Mouse (Mus musculus) embryonic facial prominence, embryonic 15.5 days (tissue): ENCODE data around the gene Tekt1. TPM values are rescaled to one million over a fixed set of nuclear protein-coding genes. Genes with fewer than 3 reads are reported as not detected.

Experiments
- ATAC-seq: fragments of 200-750 bp; cut with Nextera tagmentation; 2 replicates; pipeline ENCODE4 v1.8.0; 2017; ENCODE audit warnings: low read depth, moderate TSS enrichment; ENCODE audit not compliant: insufficient number of reproducible peaks, low FRiP score, low TSS enrichment
- H3K27ac ChIP-seq: fragments of 300-500 bp; sonication (generic); replicated peaks from 2 replicates; pipeline ENCODE4 v1.5.1; 2015; ENCODE audit warnings: mild to moderate bottlenecking, inconsistent platforms
- H3K27me3 ChIP-seq: fragments of 300-500 bp; sonication (generic); 2 replicates; pipeline ENCODE4 v1.6.1; 2015; ENCODE audit warnings: inconsistent platforms
- H3K36me3 ChIP-seq: fragments of 300-500 bp; sonication (generic); 2 replicates; pipeline ENCODE4 v1.6.1; 2015; ENCODE audit warnings: mild to moderate bottlenecking, inconsistent platforms
- H3K4me1 ChIP-seq: fragments of 300-500 bp; sonication (generic); 2 replicates; pipeline ENCODE4 v1.6.1; 2015; ENCODE audit warnings: inconsistent platforms
- H3K4me2 ChIP-seq: fragments of 300-500 bp; sonication (generic); replicated peaks from 2 replicates; pipeline ENCODE4 v1.6.1; 2015; ENCODE audit warnings: mild to moderate bottlenecking, inconsistent platforms
- H3K4me3 ChIP-seq: fragments of 300-500 bp; sonication (generic); replicated peaks from 2 replicates; pipeline ENCODE4 v1.5.1; 2015; ENCODE audit warnings: mild to moderate bottlenecking, inconsistent platforms
- H3K9ac ChIP-seq: fragments of 300-500 bp; sonication (generic); 2 replicates; pipeline ENCODE4 v1.6.1; 2015; ENCODE audit warnings: inconsistent platforms
- H3K9me3 ChIP-seq: fragments of 300-500 bp; sonication (generic); replicated peaks from 2 replicates; pipeline ENCODE4 v1.6.1; 2016; ENCODE audit warnings: inconsistent platforms
- WGBS: fragments of 180-500 bp; shearing (Covaris S2); methylation state at CpG from one replicate; pipeline ENCODE4 v1.1.7; 2015; 5-methylcytosine and 5-hydroxymethylcytosine counted together
- polyA plus RNA-seq: library from polyadenylated mRNA; unstranded; fragments of >200 nt; fragmentation: Nextera tagmentation; extraction: Ambion mirVana; gene quantifications from 2 replicates; pipeline ENCODE4 v1.2.1, GENCODE M21; 2015

The Tekt1 gene
- polyA plus RNA-seq, 1 experiment from 2014 or later, result 40.5 TPM

- Histone ChIP-seq H3K9ac (no peak overlapping the region), H3K4me1 (peaks cover 17% of the 10 kb centered on the region), H3K9me3 (no peaks in the 10 kb centered on the region), H3K27ac (no peak overlapping the region), H3K4me2 (no peak overlapping the region), H3K4me3 (no peak overlapping the region), H3K27me3 (no peaks in the 10 kb centered on the region), H3K36me3 (no peaks in the 10 kb centered on the region)
- WGBS, result 85% methylated on average over 12 of the region's 12 CpGs
- ATAC-seq, result no peak
Observed at GRCm38 (mm10) chr11:72402969-72403368, 40.7 kb upstream of the Tekt1 start.

DNA sequence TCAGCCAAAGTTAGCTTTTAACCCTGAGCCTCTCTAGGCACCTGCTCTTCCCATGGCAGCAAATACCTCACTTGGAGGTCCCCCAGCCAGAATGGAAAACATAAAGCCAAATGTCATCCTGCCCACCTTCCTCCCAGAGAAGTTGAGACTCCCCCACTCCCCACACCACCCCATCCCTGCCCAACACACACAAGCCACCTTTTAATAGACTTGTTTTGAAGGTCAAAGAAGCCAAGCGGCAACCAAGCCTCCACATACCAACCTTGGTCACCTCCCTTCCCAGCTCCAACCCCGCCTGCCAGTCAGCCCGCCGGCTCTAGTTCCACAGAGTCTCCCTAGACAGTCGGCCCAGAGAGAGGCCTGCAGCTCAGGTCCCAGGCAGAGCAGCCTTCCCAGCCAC lies 39.8 kb upstream of the Tekt1 start:
- Histone ChIP-seq H3K4me1 (peaks cover 25% of the 10 kb centered on the region), H3K4me3 (no peak overlapping the region), H3K27me3 (no peaks in the 10 kb centered on the region), H3K9ac (no peak overlapping the region), H3K36me3 (no peaks in the 10 kb centered on the region), H3K4me2 (no peak overlapping the region), H3K27ac (no peak overlapping the region), H3K9me3 (no peaks in the 10 kb centered on the region)
- 64% methylated on average over 5 of the region's 5 CpGs for WGBS
- ATAC-seq, result no peak

DNA sequence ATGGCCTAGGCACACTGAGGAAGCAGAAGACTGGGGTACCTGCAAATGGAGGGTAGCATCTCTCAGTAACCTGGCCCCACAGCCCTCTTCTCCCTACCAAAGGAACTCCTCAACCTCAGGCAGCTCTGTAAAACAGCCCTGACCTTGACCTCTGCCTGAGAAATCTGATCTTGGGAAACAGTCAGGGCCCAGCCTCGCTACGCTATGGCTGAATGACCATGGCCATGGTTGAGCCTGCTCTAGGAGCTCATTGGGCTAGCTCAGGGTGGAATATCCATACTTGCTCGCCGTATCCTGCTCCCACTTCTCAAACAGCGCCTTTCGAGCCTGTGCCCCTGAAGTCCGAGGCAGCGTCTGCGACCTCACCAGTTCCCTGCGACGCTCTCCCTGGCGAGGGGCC lies 38.8 kb upstream of the Tekt1 start:
- Histone ChIP-seq H3K4me1 (peaks cover 31% of the 10 kb centered on the region), H3K36me3 (no peaks in the 10 kb centered on the region), H3K27ac (0 out of 2 replicates have a peak overlapping the region, but pooled peaks have one; percentile 7), H3K9ac (no peak overlapping the region), H3K27me3 (no peaks in the 10 kb centered on the region), H3K4me2 (no peak overlapping the region), H3K4me3 (no peak overlapping the region), H3K9me3 (no peaks in the 10 kb centered on the region)
- no peak for ATAC-seq
- 75% methylated on average over 12 of the region's 12 CpGs for WGBS

DNA sequence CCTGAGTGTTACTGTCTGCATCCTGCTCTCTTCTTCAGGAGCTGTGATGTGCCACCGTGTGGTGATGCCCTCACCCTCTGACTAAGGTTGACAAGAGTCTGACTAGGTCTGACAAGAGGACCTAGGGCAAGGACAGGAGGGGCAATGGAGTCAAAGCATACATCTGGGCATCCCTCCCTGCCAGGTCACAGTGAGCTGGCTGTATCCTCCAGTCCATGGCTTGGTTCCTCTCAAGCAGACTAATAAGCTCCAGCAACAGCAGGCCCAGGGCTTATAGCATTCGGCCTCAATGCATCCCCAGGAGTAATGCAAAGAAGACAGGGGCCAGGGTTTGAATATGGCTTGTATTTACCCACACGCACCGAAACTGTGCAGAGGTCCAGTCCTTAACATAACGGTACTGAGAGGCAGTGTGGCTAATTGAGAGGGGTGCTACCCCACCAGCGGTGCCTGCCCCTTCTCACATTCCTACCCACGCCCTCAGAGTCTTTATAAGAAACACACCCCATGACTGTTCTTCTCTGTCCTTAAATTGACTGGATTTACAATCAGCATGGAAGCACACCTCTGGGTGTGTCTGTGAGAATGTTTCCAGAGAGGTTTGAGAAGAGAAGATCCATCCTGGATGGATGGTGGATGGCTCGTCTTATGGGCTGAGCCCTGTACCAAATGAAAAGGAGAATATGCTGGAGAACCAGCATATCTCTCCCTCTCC lies 35.7 kb upstream of the Tekt1 start:
- Histone ChIP-seq H3K36me3 (no peaks in the 10 kb centered on the region), H3K4me1 (peaks cover 58% of the 10 kb centered on the region), H3K4me3 (no peak overlapping the region), H3K9me3 (no peaks in the 10 kb centered on the region), H3K9ac (no peak overlapping the region), H3K27me3 (no peaks in the 10 kb centered on the region), H3K4me2 (no peak overlapping the region), H3K27ac (peak overlapping the region; percentile 79; the same call in 1 of the 2 replicates)
- 57% methylated on average over 8 of the region's 8 CpGs for WGBS
- no peak for ATAC-seq

DNA sequence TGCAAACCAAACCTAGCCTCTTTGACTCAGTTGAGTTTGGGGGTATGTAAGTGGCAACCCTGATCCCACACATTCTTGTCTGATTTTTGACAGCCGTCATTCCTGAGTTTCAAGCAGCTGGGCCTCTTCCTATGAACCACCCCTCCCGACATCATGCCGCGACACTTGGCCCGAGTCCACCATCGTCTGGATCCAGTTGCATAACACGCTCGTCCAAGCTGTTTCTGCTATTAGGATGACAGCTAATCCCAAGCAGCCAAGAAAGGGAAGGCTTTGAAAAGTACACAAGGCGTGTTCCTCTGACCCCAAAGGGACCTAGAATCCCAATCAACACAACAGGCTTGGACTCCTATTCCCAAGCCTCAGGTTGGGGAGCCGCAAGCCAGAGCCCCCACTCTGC lies 34.8 kb upstream of the Tekt1 start:
- 27% methylated on average over 10 of the region's 10 CpGs for WGBS
- H3K4me2 ChIP-seq, result no peak overlapping the region
- no peak overlapping the region for H3K9ac ChIP-seq
- ATAC-seq, result no peak
- no peak overlapping the region for H3K4me3 ChIP-seq
- no peaks in the 10 kb centered on the region for H3K27me3 ChIP-seq
- H3K4me1 ChIP-seq, result peaks cover 58% of the 10 kb centered on the region
- peak overlapping the region; percentile 79 for H3K27ac ChIP-seq
- no peaks in the 10 kb centered on the region for H3K36me3 ChIP-seq
- H3K9me3 ChIP-seq, result no peaks in the 10 kb centered on the region

- no peak overlapping the region for H3K9ac ChIP-seq
- no peak overlapping the region for H3K4me3 ChIP-seq
- no peaks in the 10 kb centered on the region for H3K9me3 ChIP-seq
- peaks cover 57% of the 10 kb centered on the region for H3K4me1 ChIP-seq
- peak overlapping the region; percentile 79 for H3K27ac ChIP-seq
- no peaks in the 10 kb centered on the region for H3K27me3 ChIP-seq
- WGBS, result 55% methylated on average over 7 of the region's 7 CpGs
- no peak for ATAC-seq
- no peaks in the 10 kb centered on the region for H3K36me3 ChIP-seq
- no peak overlapping the region for H3K4me2 ChIP-seq
Observed at GRCm38 (mm10) chr11:72396621-72397020, 34.4 kb upstream of the Tekt1 start.

GRCm38 (mm10) chr11:72395652-72396051 lies 33.4 kb upstream of the Tekt1 start:
- H3K27ac ChIP-seq, result 0 out of 2 replicates have a peak overlapping the region, but pooled peaks have one; percentile 4
- no peaks in the 10 kb centered on the region for H3K9me3 ChIP-seq
- no peak overlapping the region for H3K4me2 ChIP-seq
- no peak; the same call in 1 of the 2 replicates for ATAC-seq
- H3K4me3 ChIP-seq, result no peak overlapping the region
- H3K27me3 ChIP-seq, result no peaks in the 10 kb centered on the region
- H3K4me1 ChIP-seq, result peaks cover 52% of the 10 kb centered on the region
- no peak overlapping the region for H3K9ac ChIP-seq
- H3K36me3 ChIP-seq, result no peaks in the 10 kb centered on the region
- WGBS, result 52% methylated on average over 6 of the region's 6 CpGs

DNA sequence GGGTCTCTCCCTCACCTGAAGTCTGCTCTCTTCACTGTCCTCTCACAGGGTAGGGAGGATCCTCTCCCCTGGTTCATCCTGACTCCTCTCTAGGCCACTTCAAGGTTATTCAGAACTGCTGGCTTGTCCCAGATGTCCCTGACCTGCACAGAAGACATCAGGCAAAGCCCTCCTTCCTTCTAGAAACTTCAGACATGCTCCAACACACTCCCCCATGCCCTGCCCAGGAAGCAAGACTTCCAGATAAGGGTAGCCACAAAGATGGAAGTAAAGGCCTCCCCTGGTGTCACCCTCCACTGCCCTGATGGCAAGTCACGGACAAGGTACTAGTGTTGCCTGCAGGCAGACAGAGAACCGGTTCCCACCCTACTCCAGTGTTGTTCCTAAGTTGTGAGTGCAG lies 32.5 kb upstream of the Tekt1 start:
- Histone ChIP-seq H3K4me1 (peaks cover 53% of the 10 kb centered on the region), H3K9ac (no peak overlapping the region), H3K9me3 (no peaks in the 10 kb centered on the region), H3K4me3 (no peak overlapping the region), H3K27me3 (no peaks in the 10 kb centered on the region), H3K36me3 (no peaks in the 10 kb centered on the region), H3K4me2 (no peak overlapping the region), H3K27ac (no peak overlapping the region)
- ATAC-seq, result no peak
- 80% methylated on average over 2 of the region's 2 CpGs for WGBS

DNA sequence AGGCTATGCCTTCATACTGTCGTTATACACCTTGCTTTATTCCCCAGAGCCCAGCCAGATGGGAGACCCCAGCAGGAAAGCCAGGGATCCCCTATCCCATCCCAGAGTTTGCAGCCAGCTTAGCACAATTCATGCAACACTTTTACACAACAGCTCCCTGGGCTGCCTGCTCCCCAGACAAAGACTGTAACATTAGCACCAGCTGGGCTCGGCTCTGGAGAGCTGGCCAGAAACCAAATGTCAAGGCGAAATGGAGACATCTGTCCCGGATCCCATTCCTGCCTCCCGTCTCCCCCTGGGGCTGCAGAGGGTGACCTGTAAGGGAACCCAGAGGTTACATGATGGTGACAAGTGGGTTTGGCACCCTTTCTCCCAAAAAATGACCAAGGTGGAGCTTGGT lies 31.4 kb upstream of the Tekt1 start:
- no peak overlapping the region for H3K4me3 ChIP-seq
- no peaks in the 10 kb centered on the region for H3K9me3 ChIP-seq
- no peaks in the 10 kb centered on the region for H3K27me3 ChIP-seq
- WGBS, result 16% methylated on average over 5 of the region's 5 CpGs
- 0 out of 2 replicates have a peak overlapping the region, but pooled peaks have one; percentile 5 for H3K4me2 ChIP-seq
- H3K9ac ChIP-seq, result no peak overlapping the region
- no peaks in the 10 kb centered on the region for H3K36me3 ChIP-seq
- peaks cover 59% of the 10 kb centered on the region for H3K4me1 ChIP-seq
- H3K27ac ChIP-seq, result 0 out of 2 replicates have a peak overlapping the region, but pooled peaks have one; percentile 24
- ATAC-seq, result peak; percentile 37; the same call in 1 of the 2 replicates

DNA sequence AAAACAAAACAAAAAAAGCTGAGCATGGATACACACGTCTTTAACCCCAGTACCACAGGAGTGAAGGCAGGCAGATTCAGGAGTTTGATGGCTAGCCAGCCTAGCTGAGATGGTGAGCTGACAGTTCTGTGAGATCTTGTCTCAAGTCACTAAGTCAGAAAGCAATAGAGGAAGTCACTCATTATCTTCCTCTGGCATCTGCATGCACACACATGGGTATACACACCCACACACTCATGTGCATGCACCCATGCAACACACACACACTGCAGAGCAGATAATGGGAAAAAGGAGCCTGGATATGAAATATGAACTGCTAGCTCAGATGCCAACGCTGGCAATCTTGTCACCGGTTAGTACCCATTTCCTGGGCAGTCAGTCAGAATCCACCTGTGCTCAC lies 31.0 kb upstream of the Tekt1 start:
- peaks cover 63% of the 10 kb centered on the region for H3K4me1 ChIP-seq
- H3K4me2 ChIP-seq, result 0 out of 2 replicates have a peak overlapping the region, but pooled peaks have one; percentile 5
- ATAC-seq, result no peak
- H3K36me3 ChIP-seq, result no peaks in the 10 kb centered on the region
- H3K9ac ChIP-seq, result no peak overlapping the region
- no peaks in the 10 kb centered on the region for H3K9me3 ChIP-seq
- WGBS, result 78% methylated on average over 3 of the region's 3 CpGs
- no peaks in the 10 kb centered on the region for H3K27me3 ChIP-seq
- H3K27ac ChIP-seq, result 0 out of 2 replicates have a peak overlapping the region, but pooled peaks have one; percentile 24
- H3K4me3 ChIP-seq, result no peak overlapping the region

GRCm38 (mm10) chr11:72391181-72391580 lies 28.9 kb upstream of the Tekt1 start:
- Histone ChIP-seq H3K9ac (no peak overlapping the region), H3K27ac (no peak overlapping the region), H3K4me3 (no peak overlapping the region), H3K36me3 (no peaks in the 10 kb centered on the region), H3K4me2 (no peak overlapping the region), H3K4me1 (peaks cover 43% of the 10 kb centered on the region), H3K27me3 (no peaks in the 10 kb centered on the region), H3K9me3 (no peaks in the 10 kb centered on the region)
- no peak for ATAC-seq
- WGBS, result 87% methylated on average over 13 of the region's 13 CpGs
